Mouse (Mus musculus) gastrocnemius, adult 2 months (tissue): ENCODE measurements around the gene Sult2a6. TPM values are rescaled to one million over a fixed set of nuclear protein-coding genes. Genes with fewer than 3 reads are reported as not detected.

Experiments used
- DNase-seq: peaks from one replicate; pipeline ENCODE4 v3.0.0; 2022
- H3K27ac ChIP-seq: fragments of 200-600 bp; 2 replicates; pipeline ENCODE4 v1.8.1; 2022; ENCODE audit warnings: mild to moderate bottlenecking
- H3K4me3 ChIP-seq: fragments of 200-600 bp; 2 replicates; pipeline ENCODE4 v1.8.1; 2022; ENCODE audit warnings: mild to moderate bottlenecking, moderate library complexity
- CTCF ChIP-seq: fragments of 200-600 bp; IDR thresholded peaks from 2 replicates; pipeline ENCODE4 v1.8.1; 2022; ENCODE audit warnings: antibody characterized with exemption, mild to moderate bottlenecking, moderate library complexity
- intact Hi-C: fragments of 180-260 bp; cut with DNase I; formaldehyde crosslinking; loops from one replicate; pipeline ENCODE4 v1.15.1; 2025
- long read RNA-seq, 2 experiments: library from polyadenylated mRNA; stranded (forward); transcript quantifications; one replicate each; pipeline ENCODE4 v2.0.0; 2021
- total RNA-seq, 2 experiments: library from RNA; stranded (reverse); gene quantifications; 2 replicates each; pipeline ENCODE4 v1.2.3; 2021

The Sult2a6 gene
- not detected for total RNA-seq
- long read RNA-seq, experiment 1 = 0 reads
- long read RNA-seq, experiment 2 = 0 reads

DNA sequence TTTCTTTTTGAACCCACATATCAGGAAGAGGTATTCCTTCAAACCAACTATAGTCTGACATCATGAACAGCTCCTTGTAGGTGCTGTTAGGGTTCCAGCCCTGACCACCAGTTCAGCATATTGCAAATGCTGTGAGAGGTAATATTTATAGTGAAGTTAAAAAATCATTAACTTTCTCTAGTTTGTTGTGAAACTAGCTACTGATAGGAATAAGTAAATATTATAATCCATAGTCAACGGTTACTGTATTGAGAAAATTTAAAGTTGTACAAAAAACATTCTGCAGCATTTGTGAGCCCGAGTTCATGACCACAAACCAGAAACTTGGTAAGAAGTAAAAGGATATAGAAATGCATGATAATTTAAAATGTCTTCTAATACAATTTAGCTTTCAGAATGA lies at the start of gene Sult2a6:
Gene Sult2a6 (minus strand): TSS at position 101 of the 400 bp plus-strand sequence.
- Histone ChIP-seq H3K4me3 (no peak within 1 kb of the TSS), H3K27ac (no peak within 1 kb of the TSS)
- intact Hi-C loops = no loop called here
- TF ChIP-seq CTCF = no peak
- DNase-seq = no peak

DNA sequence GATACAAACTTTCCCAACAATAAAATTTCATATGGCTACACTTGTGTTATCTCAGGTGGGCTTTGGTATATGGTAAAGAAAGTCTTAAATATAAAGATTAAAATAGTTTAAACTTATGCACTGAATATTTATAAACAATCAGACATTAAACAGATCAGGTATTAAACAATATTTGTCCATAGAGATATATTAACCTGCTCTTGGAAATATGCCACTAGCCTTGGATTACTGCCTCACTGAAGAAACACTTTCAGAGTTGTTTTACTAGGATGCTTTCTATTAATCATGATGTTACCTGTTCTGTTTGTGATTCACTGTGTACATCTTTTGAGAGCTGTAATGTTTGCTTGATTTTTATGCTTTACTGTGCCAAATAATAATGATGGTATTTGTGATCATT lies 39.4 kb downstream of the Sult2a6 start:
- intact Hi-C loops = no loop called here

DNA sequence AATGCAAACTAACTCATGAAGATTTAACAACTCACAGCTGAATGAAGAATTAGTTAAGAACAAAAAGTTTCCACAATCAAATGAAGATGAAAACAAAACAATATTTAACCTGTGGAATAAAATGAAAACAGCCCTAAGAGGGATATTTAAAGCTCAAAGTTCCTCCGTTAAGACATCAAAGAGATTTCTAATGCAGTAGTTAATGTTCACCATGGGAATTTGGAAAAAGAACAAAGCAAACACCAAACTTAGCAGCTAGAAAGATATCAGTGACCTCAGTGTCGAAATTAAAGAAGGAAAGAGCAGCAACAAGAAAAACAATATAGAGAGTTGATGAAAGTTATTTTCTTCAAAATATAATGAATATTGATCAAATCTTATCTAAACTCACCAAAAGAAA lies 51.3 kb downstream of the Sult2a6 start:
- intact Hi-C loops = no loop called here
- no peak overlapping the region for H3K4me3 ChIP-seq
- no peak for DNase-seq
- H3K27ac ChIP-seq = no peak overlapping the region
- no peak for TF ChIP-seq CTCF

More for the DNA sequence above, 39.4 kb downstream of the Sult2a6 start:
- H3K4me3 ChIP-seq = no peak overlapping the region
- DNase-seq = no peak
- TF ChIP-seq CTCF = no peak
- H3K27ac ChIP-seq = no peak overlapping the region

DNA sequence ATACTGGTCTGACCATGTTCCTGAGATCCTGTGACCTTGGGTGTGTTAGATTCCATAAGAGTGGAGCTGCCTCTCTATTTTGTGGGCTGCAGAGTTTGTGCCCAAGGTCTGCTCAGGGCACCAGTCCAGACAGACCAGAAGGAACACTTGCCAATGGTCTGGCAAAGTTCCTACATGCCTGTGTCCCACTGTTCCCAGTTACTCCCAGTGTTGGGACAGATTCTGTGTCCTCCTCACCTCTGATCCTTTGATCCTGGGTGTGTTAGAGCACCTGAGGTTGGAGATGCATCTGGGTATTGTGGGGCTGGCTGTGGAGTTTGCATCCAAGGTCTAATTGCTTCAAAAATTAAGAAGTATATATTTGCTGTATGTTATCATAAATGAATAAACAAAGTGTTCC lies 52.2 kb downstream of the Sult2a6 start:
- TF ChIP-seq CTCF = no peak
- H3K4me3 ChIP-seq = no peak overlapping the region
- intact Hi-C loops = no loop called here
- no peak for DNase-seq
- no peak overlapping the region for H3K27ac ChIP-seq

Other genes starting within 250 kb of the Sult2a6 start
- not detected for gene Sult2a3, start 131.8 kb downstream of the Sult2a6 start, total RNA-seq
- gene Obox8, start 78.7 kb upstream of the Sult2a6 start, total RNA-seq = not detected
- gene Sult2a8, start 191.9 kb upstream of the Sult2a6 start, total RNA-seq = not detected
- not detected for gene Sult2a7, start 239.4 kb upstream of the Sult2a6 start, total RNA-seq